Mouse (Mus musculus) small intestine, adult 2 months (tissue): ENCODE data around the gene Lsm14b.

Experiments
- CTCF ChIP-seq: fragments of 200-500 bp; IDR thresholded peaks from 2 replicates; pipeline ENCODE4 v1.5.1; 2012; ENCODE audit warnings: low read depth, mild to moderate bottlenecking, control low read depth, inconsistent platforms, low read length, moderate library complexity, mixed read lengths; ENCODE audit not compliant: insufficient replicate concordance, insufficient read length; ENCODE audit errors: extremely low read depth
- POLR2A ChIP-seq: fragments of 200-500 bp; IDR thresholded peaks from 2 replicates; pipeline ENCODE4 v1.6.1; 2012; ENCODE audit warnings: low read depth, mild to moderate bottlenecking, control low read depth, inconsistent platforms, low read length, moderate library complexity

DNA sequence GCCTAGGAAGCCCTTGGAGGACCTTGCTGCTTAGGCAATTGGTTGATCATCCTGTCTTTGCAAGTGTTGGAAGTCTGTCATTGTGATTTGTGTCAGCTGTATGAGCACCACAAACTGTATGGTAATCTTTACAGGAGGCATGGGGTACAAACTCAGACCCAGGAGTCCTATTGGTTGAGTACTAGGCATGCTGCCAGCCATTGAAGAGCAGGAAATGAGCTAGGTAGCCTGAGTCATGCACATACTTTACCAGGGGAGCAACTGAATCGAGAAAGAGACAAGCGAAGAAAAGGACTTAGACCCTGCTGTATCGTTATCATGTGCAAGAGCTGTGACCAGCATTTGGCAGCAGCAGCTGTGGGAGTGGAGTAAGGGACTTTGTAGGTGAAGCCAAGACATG lies 8.1 kb downstream of the Lsm14b start:
- TF ChIP-seq CTCF (no peak), POLR2A (no peak)
